Mouse (Mus musculus) CH12F3 (cell line): Measurements from ENCODE around the gene Ntsr2.

ENCODE experiments used
- in situ Hi-C: fragments of 300-500 bp; cut with MboI; formaldehyde crosslinking; loops from 2 replicates; pipeline ENCODE4 v1.14.3; 2020; ENCODE audit warnings: low sequenced_read_pairs

Ntsr2 gene

DNA sequence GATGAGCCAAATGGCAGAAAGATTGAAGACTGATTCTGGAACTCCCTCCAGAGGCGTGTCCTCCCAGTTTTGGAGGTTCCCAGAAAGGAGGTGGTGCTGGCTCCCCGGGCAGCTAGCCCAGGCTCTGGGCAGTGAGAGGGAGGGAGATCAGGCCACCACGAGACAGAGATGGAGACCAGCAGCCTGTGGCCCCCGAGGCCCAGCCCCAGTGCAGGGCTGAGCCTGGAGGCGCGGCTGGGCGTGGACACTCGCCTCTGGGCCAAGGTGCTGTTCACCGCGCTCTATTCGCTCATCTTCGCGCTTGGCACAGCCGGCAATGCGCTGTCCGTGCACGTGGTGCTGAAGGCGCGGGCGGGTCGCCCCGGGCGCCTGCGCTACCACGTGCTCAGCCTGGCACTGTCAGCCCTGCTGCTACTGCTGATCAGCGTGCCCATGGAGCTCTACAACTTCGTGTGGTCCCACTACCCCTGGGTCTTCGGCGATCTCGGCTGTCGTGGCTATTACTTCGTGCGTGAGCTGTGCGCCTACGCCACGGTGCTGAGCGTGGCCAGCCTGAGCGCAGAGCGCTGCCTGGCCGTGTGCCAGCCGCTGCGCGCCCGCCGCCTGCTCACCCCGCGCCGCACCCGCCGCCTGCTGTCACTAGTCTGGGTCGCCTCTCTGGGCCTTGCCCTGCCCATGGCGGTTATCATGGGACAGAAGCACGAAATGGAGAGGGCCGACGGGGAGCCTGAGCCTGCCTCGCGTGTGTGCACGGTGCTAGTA, at the start of gene Ntsr2:
TSS of gene Ntsr2 (plus strand) at position 51 of the 762 bp plus-strand sequence.
- in situ Hi-C loops, result no loop called here

DNA sequence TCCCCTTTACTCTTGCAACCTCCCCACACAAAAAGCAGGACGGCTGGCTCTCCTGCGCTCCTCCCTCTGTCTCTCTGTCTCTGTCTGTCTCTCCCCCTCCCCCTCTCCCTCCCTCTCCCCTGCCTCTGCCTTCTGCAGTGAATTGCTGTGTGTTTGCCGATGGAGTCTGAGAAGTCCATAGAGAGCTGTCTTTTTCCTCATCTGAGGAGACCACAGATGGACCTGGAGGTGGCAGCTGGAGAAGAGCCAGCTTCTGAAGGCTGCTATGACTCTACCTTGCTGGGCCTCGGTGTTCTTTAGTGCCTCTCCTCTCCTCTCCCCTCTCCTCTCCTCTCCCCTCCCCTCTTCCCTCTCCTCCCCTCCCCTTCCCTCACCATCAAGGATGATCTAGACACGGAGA, 47.6 kb upstream of the Ntsr2 start:
- in situ Hi-C loops, result no loop called here

DNA sequence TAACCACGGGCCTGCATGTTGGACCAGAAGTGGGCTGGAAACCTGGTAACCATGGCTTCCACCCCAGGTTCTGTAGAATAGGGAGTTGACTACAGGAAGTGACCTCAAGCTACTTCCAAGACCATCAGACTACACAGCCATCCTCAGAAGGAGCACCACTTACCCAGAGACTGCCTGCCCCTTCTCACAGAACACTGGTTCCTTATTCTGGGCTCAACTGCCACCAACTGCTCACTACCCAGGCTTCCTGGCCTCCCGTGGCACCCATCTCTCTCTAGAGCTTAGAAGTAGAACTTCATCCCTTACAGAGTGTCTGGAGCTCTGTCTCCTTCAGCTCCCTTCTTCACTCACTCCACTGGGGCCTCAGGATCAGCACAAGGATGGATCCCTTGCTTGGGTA, 42.2 kb upstream of the Ntsr2 start, which contains the start of gene Lpin1:
TSS of gene Lpin1 (minus strand) at position 31 of the 400 bp plus-strand sequence.
- in situ Hi-C loops, result no loop called here

DNA sequence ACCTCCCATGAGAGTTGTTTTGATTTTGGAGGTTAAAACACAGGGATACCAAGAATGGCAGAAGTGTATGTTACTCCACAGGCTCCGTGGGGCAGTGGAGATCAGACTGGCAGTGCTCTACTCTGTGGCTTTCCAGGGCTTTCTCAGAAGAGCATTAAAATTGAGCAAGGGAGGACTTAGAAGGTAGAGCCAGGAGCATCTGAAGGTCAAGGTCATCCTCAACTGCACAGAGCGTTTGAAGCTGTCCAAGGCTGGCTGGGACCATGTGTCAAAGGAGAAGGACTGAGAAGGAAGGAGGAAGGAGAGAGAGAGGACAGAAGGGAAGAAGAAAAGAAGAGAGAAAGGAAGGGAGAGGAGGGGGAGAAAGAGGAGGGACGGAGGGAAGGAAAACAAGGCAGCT, 38.6 kb upstream of the Ntsr2 start:
- in situ Hi-C loops, result no loop called here

DNA sequence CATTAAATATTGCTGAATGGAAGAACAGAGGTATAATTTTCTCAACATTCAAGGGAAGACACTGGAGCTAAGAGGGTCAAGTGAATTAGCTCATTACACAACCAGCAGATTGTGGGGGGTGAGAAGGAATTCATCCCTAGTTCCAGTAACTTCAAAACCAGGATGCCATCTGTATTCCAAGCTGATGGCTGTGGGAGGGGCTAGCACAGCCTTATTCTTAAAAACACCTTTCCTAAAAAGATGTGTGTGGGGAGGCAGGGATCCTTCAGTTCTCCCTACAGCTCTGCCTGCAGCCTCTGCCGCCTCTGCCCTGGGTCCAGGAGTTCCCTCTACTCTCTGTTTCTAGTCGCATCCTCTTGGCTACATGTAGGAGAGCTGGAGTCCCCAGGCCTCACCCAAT, 37.4 kb upstream of the Ntsr2 start:
- in situ Hi-C loops, result no loop called here

DNA sequence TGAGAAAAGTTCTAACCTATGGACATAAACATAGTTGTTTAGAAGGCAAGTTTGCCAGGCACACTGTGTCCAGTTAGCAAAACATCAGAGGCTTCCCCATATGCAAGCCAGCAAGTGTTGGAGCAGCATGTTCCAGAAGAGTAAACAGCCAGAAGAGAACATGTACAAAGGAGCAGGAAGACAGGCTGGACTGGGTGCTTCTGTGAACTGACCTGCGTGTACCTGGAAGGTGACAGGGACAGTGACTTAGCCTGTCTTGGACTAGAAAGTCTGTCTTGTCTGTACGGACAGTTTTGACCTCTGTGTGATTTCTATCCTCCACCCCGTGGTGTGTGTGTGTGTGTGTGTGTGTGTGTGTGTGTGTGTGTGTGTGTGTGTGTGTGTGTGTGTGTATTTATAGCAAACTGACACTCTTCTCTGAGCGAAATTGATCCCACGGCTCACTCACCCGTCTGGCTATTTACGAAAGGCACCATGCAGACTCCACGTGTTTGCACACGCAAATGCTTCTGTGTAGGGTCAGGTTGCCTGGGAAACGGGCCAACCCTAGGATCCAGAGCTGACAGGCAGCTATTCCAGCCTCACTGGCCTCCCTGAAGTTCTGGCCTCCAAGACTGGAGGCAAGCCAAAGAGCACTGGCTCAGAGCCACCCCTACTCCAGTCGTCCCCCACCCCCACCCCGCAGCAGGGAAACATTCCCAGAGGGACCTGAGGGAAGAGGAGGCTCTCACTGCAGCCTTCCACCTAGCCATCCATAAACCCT, 34.5 kb upstream of the Ntsr2 start:
- in situ Hi-C loops, result no loop called here

DNA sequence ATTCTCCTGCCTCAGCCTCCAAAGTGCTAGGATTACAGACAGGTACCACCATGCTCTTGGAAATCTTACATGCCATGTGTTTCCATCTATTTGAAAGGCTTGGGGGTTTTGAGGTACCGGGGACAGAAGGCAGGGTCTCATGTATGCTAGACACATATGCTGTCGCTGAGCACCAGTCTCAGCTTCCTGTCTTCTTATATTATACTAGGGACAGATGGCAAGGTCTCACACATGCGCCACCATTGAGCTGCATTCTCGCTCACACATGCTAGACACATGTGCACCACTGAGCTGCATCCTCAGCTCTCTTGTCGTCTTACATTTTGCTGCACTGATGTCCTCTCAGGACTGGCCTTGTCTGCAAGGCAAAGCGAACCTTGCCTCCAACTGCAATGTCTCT, 33.7 kb upstream of the Ntsr2 start:
- in situ Hi-C loops, result no loop called here

DNA sequence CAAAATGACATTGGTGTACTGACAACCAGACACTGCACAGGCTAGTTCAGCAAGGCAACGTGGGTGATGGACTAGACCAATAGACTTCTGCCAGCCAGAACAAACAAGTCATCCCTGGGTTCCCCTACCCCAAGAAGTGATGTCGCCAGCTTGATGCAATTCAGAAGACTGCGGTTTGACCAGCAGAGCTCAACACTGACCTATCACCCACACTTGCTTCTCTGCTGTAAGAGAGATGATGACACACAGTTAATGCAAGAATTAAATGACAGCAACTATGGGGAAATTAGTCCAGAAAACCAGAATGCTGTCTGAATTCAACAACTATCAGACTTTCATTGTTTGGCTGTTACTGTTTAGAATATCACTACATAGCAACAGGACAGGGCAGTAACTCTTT, 33.0 kb upstream of the Ntsr2 start:
- in situ Hi-C loops, result no loop called here

DNA sequence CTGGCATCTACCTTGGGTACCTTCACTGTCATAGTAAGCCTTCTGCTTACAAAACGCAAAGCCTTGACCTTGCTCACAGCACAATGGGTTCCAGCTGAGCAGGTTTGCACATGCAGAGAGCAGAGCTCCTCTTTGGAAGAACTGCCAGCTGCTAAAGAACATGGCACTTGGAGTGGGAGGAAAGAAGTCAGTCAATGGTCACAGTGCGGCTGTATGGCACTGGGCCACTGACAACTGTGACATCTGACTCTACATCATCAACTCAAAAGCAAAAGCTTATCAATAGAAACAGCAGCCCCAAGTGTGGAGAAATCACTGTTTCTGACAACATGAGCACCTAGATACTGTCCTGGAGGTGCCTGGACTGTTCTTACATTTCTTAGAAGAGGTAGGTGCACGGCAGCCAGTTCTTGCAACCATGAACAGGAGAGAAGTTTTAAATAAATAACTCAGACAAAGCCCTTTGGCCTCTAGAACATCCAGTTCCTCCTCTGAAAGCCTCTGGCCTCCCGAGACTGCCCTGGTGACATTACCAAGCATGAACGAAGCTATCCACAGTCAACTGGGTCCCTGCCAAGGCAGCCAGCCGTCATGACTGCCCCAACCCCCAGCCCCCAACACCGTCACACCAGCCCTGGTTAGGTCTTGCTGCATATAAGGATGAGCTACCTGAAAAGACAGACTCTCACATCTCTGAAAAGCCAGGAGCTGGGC, 22.9 kb upstream of the Ntsr2 start:
- in situ Hi-C loops, result loop anchor here (5.0 kb wide), 1 partner anchor 58 kb away; no protein-coding TSS in a partner anchor

DNA sequence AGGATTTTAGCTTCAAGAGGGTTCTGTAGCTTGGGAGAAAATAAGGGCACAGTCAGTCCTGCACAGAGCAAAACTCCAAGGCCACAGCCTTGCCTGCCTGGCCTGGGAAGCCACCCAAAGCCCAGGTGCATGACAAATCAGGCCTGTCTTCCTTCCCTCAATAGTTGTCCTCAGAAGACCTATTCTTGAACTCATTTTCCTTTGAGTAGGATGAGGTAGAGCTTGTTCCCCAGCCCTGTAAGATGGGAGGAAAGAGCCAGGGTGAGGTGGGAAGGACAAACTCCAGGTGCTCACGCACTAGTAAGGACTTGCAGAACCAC, 22.4 kb upstream of the Ntsr2 start:
- in situ Hi-C loops, result loop anchor here (5.0 kb wide), 1 partner anchor 59 kb away; no protein-coding TSS in a partner anchor

DNA sequence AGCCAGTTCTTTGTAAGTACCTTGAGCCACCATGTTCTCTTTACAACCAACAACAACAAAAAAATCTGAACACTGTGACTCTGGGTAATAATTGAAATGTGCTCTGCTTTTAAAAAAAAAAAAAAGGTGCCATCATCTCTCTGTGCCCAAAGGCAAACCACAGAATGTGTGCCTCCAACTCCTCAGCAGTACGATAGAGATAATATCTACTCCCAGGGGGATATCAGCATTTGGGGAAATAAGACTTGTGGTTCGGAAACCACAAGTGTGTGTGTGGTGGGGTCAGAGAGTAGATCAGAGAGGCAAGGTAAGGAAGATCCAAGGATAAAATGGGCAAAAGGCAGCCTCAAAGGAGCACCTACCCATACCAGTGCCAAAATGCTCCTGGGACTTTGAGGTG, 21.8 kb upstream of the Ntsr2 start:
- in situ Hi-C loops, result loop anchor here (5.0 kb wide), 1 partner anchor 59 kb away; no protein-coding TSS in a partner anchor

DNA sequence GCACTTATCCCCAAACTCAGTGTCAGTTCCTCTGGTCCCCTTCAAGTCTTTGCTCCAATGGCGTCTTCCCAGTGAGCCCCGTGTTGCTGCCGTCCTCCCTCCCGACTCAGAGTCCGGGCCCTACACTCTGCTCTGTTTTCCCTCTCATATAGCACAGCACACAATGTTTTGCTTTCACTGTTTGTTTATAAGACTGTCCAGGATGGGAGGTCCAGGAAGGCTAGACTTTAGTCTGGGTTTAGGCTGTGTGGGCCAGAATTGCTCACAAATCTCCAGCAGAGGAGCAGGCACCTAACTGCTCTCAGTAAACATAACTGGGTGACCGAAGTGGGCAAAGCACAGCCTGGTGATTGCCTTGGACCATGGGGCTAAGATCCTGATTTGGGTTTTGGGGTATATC, 19.9 kb upstream of the Ntsr2 start:
- in situ Hi-C loops, result loop anchor here (5.0 kb wide), 1 partner anchor 61 kb away; no protein-coding TSS in a partner anchor

DNA sequence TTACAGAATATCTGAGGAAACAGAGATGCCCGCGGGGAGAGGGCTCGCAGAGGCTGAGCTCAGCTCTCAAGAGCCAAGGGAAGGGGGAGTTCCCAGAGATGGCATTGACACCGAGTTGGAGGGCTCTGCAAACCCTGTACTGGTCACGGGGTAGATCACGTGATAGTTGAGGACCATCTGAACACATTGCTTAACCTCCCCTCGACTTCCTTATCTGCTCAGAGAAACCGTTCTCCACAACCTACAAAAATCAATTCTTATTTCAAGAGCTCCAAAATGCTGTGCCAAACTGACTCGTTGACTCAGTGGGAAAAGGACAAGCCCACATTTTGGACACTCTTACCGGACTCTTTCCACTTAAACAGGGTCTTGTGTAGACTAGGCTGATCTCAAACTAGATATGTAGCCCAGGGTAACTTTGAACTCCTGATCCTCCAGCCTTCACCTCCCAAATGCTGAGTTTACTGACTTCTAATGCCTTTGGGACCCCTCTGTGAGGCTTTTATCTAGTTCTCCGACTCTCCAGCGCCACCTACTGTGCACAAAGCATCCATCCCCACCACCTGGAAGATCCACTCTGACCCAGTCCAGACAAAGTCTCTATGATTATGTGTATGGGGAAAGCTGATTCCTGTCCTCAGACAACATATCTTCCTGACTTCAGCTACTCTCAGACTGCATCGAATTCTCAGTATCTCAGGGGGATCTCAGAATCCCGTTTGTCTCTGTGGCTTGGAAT, 18.9 kb upstream of the Ntsr2 start:
- in situ Hi-C loops, result loop anchor here (5.0 kb wide), 1 partner anchor 62 kb away; no protein-coding TSS in a partner anchor

DNA sequence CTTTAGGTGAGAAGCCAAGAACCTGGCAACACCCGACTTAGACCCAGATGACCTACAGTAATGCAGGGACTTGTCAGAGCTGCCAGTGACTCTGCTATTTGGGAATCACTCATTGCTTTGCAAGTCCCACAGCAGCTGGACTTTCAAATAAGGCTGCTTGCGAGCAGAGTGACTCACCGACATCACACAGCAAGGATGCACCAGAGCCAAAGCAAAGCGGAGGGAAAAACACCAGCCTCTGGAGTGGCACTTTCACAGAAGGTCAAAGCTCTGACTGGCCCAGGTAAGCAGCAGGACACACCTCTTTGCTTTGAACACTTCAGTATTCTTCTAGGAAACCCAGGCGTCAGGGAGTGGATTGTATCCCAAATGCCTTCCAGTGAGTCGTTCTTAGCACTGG, 17.4 kb upstream of the Ntsr2 start:
- in situ Hi-C loops, result no loop called here

DNA sequence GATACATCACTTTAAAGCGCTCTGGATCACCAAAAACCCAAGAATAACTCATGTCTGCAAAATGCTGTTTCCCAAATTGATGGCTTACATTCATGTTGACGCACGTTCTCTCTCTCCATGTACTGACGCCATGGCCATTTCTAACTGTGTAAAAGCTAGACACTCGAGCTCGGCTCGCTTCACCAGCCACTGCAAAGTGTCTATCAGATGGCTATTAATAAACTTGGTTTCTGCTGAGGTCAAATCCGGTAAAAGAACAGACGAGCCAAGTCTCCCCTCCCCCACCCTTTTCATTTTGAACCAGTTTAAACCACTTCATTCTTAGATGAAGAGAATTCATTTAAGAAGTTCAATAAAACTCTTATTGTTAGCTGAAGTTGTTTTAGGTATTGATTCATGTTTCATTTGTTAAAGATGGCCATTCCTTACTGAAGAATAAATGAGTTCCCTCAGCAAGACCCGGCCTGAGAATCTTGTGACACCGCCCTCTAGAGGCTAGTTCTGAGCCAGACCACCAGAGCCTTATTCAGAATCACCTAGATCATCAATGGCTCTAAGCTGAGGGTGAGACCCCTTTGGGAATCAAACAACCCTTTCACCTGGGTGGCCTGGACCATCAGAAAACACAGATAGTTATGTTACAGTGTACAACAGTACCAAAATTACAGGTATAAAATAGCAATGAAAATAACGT, 14.0 kb upstream of the Ntsr2 start:
- in situ Hi-C loops, result no loop called here

DNA sequence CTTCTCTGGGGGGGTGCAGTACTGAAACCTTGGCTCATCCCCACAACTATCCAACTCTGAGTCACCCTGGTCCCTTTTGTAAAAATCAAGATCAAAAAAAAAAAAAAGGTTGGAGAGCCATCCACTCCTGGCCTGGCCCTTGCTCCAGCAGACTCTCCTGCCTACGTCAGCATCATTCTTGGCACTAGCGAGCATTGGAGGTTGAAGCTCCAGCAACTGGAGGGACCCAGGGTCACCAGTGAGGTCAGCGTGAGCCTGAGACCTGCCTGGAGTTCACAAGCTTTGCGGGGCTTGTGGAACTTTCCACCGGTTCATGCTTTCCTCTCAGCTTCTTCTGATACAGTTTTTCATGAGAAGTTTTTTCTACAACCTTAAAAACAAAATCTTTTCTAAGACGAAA, 13.1 kb upstream of the Ntsr2 start:
- in situ Hi-C loops, result no loop called here

DNA sequence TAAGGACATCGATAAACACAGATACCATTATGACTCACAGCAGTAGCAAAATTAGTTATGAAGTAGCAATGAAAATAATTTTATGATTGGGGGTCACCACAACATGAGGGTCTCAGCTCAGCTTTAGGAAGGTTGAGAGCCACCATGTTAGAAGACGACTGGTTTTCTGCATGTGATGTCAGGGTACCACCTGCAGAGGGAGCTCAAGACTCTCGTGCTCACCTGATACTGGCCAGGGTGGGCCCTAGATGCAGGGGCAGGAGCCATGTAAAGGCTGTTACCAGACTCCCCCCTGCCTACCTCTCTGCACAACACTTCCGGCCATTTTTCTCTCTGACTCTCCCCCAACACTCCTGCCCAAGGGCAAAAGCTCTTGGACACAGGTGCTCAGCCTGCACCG, 11.2 kb upstream of the Ntsr2 start:
- in situ Hi-C loops, result no loop called here

DNA sequence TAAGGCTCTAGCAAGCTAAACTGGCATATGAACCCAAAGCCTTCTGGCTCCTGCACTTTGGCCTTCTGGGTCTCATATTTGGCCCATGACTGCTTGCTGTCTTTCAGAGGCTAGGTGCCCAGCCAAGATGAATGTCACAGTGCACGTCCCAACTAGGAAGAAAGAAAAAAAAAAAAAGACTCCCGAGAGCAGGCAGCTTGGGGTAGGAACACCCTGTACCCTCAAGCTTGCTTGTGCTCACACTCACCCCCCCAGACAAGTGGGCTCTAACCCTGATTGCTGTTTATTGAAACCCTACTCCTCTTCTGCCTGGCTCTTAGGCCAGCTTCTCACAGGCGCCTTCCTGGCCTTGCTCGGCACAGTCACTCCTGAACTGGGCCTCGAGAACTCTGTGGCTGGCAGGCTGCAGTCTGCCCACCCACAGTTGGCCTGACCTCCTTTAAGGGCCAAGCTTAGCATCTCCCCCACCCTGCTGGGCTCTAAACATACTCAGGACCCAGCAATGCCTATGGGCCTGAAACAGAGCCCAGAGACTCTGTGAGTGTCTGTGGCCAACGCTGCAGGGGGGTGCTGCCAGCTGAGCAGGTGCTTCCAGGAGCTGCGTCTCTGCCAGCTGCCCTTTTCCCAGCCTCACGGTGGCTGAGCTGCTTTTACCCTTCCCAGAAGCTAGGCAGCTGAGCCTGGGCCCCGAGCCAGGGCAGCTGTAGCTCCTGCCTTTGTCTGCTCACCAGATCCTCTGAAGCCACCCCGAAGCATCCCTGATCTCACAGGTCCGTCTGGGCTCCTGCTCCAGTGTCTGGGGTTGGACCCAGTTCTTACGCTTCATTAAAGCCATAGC, 9.5 kb upstream of the Ntsr2 start:
- in situ Hi-C loops, result no loop called here

DNA sequence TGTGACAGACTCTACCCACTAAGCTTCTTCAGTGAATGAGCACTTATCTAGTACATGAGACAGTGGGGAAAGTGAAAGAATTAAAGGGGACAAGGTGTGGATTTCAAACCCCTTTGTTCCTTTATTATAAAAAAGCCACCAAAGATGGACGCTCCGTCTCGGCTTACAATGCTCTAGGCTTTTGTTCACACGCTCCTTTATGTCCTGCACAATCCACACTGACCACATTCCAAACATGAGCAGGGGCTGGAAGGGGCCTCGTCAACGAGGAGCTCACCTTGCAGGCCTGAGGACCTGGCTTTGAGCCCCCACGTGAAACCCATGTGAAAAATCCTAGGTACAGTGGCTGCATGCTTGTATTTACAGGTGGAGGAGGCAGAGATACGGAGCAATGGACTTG, 8.5 kb upstream of the Ntsr2 start:
- in situ Hi-C loops, result no loop called here
